Mouse (Mus musculus) forebrain, embryonic 12.5 days (tissue): ENCODE measurements around the gene Tbc1d4. TPM values are rescaled to one million over a fixed set of nuclear protein-coding genes. Genes with fewer than 3 reads are reported as not detected.
A peak's percentile ranks its signal among the peaks of the same experiment; 100 is the strongest.

Experiments
- ATAC-seq: fragments of 200-750 bp; cut with Nextera tagmentation; 2 replicates; pipeline ENCODE4 v1.8.0; 2017; ENCODE audit warnings: moderate TSS enrichment; ENCODE audit not compliant: low FRiP score
- H3K27ac ChIP-seq: fragments of 300-500 bp; sonication (generic); 2 replicates; pipeline ENCODE4 v1.5.1; 2016; ENCODE audit warnings: mild to moderate bottlenecking
- H3K27me3 ChIP-seq: fragments of 300-500 bp; sonication (generic); 2 replicates; pipeline ENCODE4 v1.6.1; 2016; ENCODE audit warnings: mild to moderate bottlenecking
- H3K36me3 ChIP-seq: fragments of 300-500 bp; sonication (generic); replicated peaks from 2 replicates; pipeline ENCODE4 v1.6.1; 2016; ENCODE audit warnings: mild to moderate bottlenecking
- H3K4me1 ChIP-seq: fragments of 300-500 bp; sonication (generic); 2 replicates; pipeline ENCODE4 v1.6.1; 2016
- H3K4me2 ChIP-seq: fragments of 300-500 bp; sonication (generic); 2 replicates; pipeline ENCODE4 v1.6.1; 2016; ENCODE audit warnings: mild to moderate bottlenecking, moderate library complexity
- H3K4me3 ChIP-seq: fragments of 300-500 bp; sonication (generic); replicated peaks from 2 replicates; pipeline ENCODE4 v1.5.1; 2016; ENCODE audit warnings: mild to moderate bottlenecking
- H3K9ac ChIP-seq: fragments of 300-500 bp; sonication (generic); 2 replicates; pipeline ENCODE4 v1.6.1; 2016; ENCODE audit warnings: mild to moderate bottlenecking
- H3K9me3 ChIP-seq: fragments of 300-500 bp; sonication (generic); 2 replicates; pipeline ENCODE4 v1.6.1; 2016
- WGBS: fragments of 180-500 bp; shearing (Covaris S2); methylation state at CpG from one replicate; pipeline ENCODE4 v1.1.7; 2016; 5-methylcytosine and 5-hydroxymethylcytosine counted together
- polyA plus RNA-seq: library from polyadenylated mRNA; unstranded; fragments of >200 nt; fragmentation: Nextera tagmentation; extraction: Ambion mirVana; gene quantifications from 2 replicates; pipeline ENCODE4 v1.2.1, GENCODE M21; 2016

Tbc1d4 gene
- 7.4 and 7.7 TPM in 2 replicates for polyA plus RNA-seq

DNA sequence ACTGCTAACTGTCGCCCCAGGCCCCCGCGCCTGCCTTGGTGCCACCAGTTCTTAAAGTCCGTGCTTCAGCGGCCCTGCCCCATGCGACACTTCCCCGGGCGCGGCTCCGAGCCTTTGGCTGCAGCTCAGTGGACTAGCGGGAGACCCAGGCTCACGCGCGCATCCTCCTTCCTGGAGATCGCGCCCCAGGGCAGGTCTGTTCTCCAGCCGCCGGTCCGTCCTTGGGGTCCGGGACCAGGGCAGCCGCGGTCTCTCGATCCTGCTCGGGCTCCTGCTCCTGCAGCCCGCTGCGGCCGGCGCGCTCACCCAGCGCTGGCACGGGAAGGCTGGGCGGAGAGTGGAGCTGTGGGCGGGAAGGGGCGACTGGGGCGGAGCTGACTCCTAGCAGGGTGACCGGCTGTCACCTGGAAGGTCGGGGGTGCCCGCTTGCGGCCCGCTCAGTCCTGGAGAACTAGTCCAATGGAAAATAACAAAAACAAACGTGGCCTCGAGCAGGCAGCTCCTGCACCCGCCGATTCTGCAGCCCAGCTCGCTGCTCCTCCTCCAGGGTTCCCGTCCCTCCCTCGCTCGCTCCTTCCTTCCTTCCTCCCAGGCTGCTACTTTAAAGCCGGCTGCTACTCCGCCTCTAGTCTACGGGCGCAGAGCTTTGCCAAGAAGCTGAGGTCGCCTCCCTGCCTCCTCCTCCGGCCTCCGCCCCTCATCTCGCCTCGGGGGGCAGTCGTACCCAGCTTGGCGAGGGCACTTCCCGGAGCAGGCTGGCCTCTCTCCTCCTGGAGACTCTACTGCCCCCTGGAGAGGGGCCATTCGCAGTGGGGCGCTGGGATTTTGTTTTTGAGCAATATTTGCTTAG is at the start of gene Tbc1d4:
Gene Tbc1d4, minus strand, starts transcription at position 673 of the 850 bp plus-strand sequence.
- Histone ChIP-seq H3K9me3 (no peaks in the 10 kb centered on the region), H3K4me2 (peak within 1 kb of the TSS; percentile 97), H3K4me3 (peak within 1 kb of the TSS; percentile 71), H3K27me3 (peaks cover 15% of the 10 kb centered on the region), H3K27ac (peak within 1 kb of the TSS; percentile 53; the same call in 1 of the 2 replicates), H3K4me1 (peaks cover 12% of the 10 kb centered on the region), H3K36me3 (no peaks in the 10 kb centered on the region), H3K9ac (peak within 1 kb of the TSS; percentile 74)
- peak; percentile 87 for ATAC-seq
- under 1% methylated on average over 62 of the region's 62 CpGs for WGBS

DNA sequence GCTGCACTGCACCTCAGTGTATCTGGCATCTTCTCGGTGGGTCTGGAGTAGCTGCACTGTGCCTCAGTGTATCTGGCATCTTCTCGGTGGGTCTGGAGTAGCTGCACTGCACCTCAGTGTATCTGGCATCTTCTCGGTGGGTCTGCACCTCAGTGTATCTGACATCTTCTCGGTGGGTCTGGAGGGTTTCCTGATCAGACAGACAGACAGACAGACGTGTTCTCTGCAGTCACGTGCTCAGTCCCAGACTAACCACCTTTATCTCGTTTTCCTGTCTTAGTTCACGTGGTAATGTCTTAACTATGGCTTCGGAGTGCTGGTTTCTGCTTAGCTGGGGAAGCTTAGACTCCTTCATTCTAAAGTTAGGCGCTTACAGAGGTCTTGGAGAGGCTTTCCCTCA is 47.3 kb upstream of the Tbc1d4 start:
- H3K27ac ChIP-seq: no peak overlapping the region
- no peaks in the 10 kb centered on the region for H3K9me3 ChIP-seq
- ATAC-seq: no peak
- peaks cover 7% of the 10 kb centered on the region for H3K4me1 ChIP-seq
- H3K9ac ChIP-seq: no peak overlapping the region
- peaks cover 4% of the 10 kb centered on the region; the same call in 1 of the 2 replicates for H3K36me3 ChIP-seq
- no peak overlapping the region for H3K4me3 ChIP-seq
- no peaks in the 10 kb centered on the region for H3K27me3 ChIP-seq
- H3K4me2 ChIP-seq: no peak overlapping the region
- WGBS: 87% methylated on average over 10 of the region's 10 CpGs

GRCm38 (mm10) chr14:101654526-101654909 is 45.5 kb upstream of the Tbc1d4 start:
- peak overlapping the region; percentile 97 for H3K4me3 ChIP-seq
- peak overlapping the region; percentile 85 for H3K4me2 ChIP-seq
- no peaks in the 10 kb centered on the region for H3K36me3 ChIP-seq
- H3K27ac ChIP-seq: no peak overlapping the region
- 0% methylated on average over 10 of the region's 10 CpGs for WGBS
- no peaks in the 10 kb centered on the region for H3K27me3 ChIP-seq
- ATAC-seq: peak; percentile 27
- H3K4me1 ChIP-seq: peaks cover 7% of the 10 kb centered on the region
- H3K9ac ChIP-seq: peak overlapping the region; percentile 92
- H3K9me3 ChIP-seq: no peaks in the 10 kb centered on the region

GRCm38 (mm10) chr14:101653581-101654525 is 44.9 kb upstream of the Tbc1d4 start, which contains the start of gene Uchl3:
Gene Uchl3, plus strand, starts transcription at chr14:101653967.
- Histone ChIP-seq H3K9ac (peak within 1 kb of the TSS; percentile 92), H3K27ac (peak within 1 kb of the TSS; percentile 56; the same call in 1 of the 2 replicates), H3K4me1 (peaks cover 7% of the 10 kb centered on the region), H3K27me3 (no peaks in the 10 kb centered on the region), H3K36me3 (no peaks in the 10 kb centered on the region), H3K4me3 (peak within 1 kb of the TSS; percentile 97), H3K4me2 (peak within 1 kb of the TSS; percentile 85), H3K9me3 (no peaks in the 10 kb centered on the region)
- peak; percentile 91 for ATAC-seq
- under 1% methylated on average over 71 of the region's 81 CpGs for WGBS

- H3K4me3 ChIP-seq: no peak overlapping the region
- H3K4me2 ChIP-seq: no peak overlapping the region
- no peak overlapping the region for H3K27ac ChIP-seq
- no peaks in the 10 kb centered on the region for H3K27me3 ChIP-seq
- no peaks in the 10 kb centered on the region for H3K36me3 ChIP-seq
- peaks cover 7% of the 10 kb centered on the region for H3K4me1 ChIP-seq
- no peak overlapping the region for H3K9ac ChIP-seq
- ATAC-seq: no peak
- 97% methylated on average over 6 of the region's 6 CpGs for WGBS
- H3K9me3 ChIP-seq: no peaks in the 10 kb centered on the region
These were observed 43.6 kb upstream of the Tbc1d4 start for GRCm38 (mm10) chr14:101652571-101652970.

DNA sequence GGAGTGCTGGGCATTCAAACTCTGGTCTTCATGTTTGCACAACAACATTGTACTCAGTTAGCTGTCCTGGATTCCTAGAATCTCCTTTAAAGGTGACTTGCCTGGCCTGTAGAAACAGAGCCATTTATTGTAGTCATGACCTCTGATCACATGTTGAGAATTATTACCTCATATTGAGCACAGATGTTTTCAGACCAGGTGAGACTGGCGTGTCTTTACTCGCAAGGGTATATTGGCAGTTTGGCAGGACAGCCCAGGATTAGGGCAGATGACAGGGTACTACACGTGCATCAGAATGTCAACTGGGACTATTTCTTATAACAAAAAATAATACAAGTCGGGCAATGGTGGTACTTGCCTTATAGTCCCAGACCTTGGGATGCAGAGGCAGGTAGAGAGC is 41.6 kb upstream of the Tbc1d4 start:
- Histone ChIP-seq H3K9me3 (no peaks in the 10 kb centered on the region), H3K27me3 (no peaks in the 10 kb centered on the region), H3K36me3 (no peaks in the 10 kb centered on the region), H3K4me1 (peaks cover 7% of the 10 kb centered on the region), H3K9ac (no peak overlapping the region), H3K27ac (no peak overlapping the region), H3K4me3 (no peak overlapping the region), H3K4me2 (no peak overlapping the region)
- 87% methylated on average over 4 of the region's 4 CpGs for WGBS
- no peak for ATAC-seq

GRCm38 (mm10) chr14:101644948-101645347 is 36.0 kb upstream of the Tbc1d4 start:
- Histone ChIP-seq H3K4me2 (no peak overlapping the region), H3K4me3 (no peak overlapping the region), H3K4me1 (no peaks in the 10 kb centered on the region), H3K27ac (no peak overlapping the region), H3K9ac (no peak overlapping the region), H3K9me3 (no peaks in the 10 kb centered on the region), H3K27me3 (no peaks in the 10 kb centered on the region), H3K36me3 (no peaks in the 10 kb centered on the region)
- ATAC-seq: no peak
- 88% methylated on average over 1 of the region's 1 CpGs for WGBS

GRCm38 (mm10) chr14:101640153-101640843 is 31.3 kb upstream of the Tbc1d4 start, which contains the start of gene Commd6:
Gene Commd6, minus strand, starts transcription at chr14:101640686.
- Histone ChIP-seq H3K27ac (peak within 1 kb of the TSS; percentile 82), H3K36me3 (peaks cover 2% of the 10 kb centered on the region; the same call in 1 of the 2 replicates), H3K27me3 (no peaks in the 10 kb centered on the region), H3K4me3 (peak within 1 kb of the TSS; percentile 79), H3K4me1 (peaks cover 6% of the 10 kb centered on the region), H3K9ac (peak within 1 kb of the TSS; percentile 75), H3K4me2 (peak within 1 kb of the TSS; percentile 85), H3K9me3 (no peaks in the 10 kb centered on the region)
- ATAC-seq: peak; percentile 98
- under 1% methylated on average over 38 of the region's 39 CpGs for WGBS

GRCm38 (mm10) chr14:101637381-101637780 is 28.4 kb upstream of the Tbc1d4 start:
- ATAC-seq: no peak
- H3K27ac ChIP-seq: no peak overlapping the region
- no peak overlapping the region for H3K9ac ChIP-seq
- no peak overlapping the region for H3K4me3 ChIP-seq
- H3K36me3 ChIP-seq: peaks cover 13% of the 10 kb centered on the region
- H3K4me1 ChIP-seq: peaks cover 6% of the 10 kb centered on the region
- no peaks in the 10 kb centered on the region for H3K9me3 ChIP-seq
- H3K27me3 ChIP-seq: no peaks in the 10 kb centered on the region
- no peak overlapping the region for H3K4me2 ChIP-seq
- 89% methylated on average over 6 of the region's 6 CpGs for WGBS

- Histone ChIP-seq H3K4me3 (no peak overlapping the region), H3K4me1 (peaks cover 6% of the 10 kb centered on the region), H3K27me3 (no peaks in the 10 kb centered on the region), H3K9me3 (no peaks in the 10 kb centered on the region), H3K9ac (no peak overlapping the region), H3K36me3 (peaks cover 14% of the 10 kb centered on the region), H3K27ac (no peak overlapping the region), H3K4me2 (no peak overlapping the region)
- no peak for ATAC-seq
- WGBS: 92% methylated on average over 1 of the region's 1 CpGs
These were observed 26.8 kb upstream of the Tbc1d4 start for GRCm38 (mm10) chr14:101635765-101636164.

DNA sequence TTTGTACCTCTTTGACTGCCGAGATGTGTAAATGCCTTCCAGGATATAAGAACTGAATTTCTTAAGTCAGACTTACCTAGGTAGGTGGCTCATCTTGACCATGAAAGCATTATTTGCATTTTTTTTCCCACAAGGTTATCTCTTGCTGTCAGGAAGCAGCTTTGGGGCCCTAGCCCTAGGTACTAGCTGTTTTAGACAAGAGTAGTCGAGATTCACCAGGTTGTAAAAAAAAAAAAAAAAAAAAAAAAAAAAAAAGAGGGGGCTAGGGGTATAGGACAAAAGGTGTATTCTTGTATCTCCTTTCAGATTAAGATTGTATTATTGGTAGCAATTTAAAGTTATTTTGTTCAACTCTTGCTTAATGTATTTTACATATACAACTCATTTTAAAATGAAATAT is 21.6 kb upstream of the Tbc1d4 start:
- no peaks in the 10 kb centered on the region for H3K9me3 ChIP-seq
- no peaks in the 10 kb centered on the region for H3K27me3 ChIP-seq
- no peaks in the 10 kb centered on the region for H3K4me1 ChIP-seq
- no peak for ATAC-seq
- H3K36me3 ChIP-seq: peaks cover 11% of the 10 kb centered on the region
- WGBS: 92% methylated on average over 2 of the region's 2 CpGs
- no peak overlapping the region for H3K9ac ChIP-seq
- H3K4me2 ChIP-seq: no peak overlapping the region
- H3K4me3 ChIP-seq: no peak overlapping the region
- no peak overlapping the region for H3K27ac ChIP-seq
